16 mouse cellular contexts compared by ENCODE assay signal in genomic region chrX:164113744-164114143, GRCm38 (mm10). TPM values are rescaled to one million over a fixed set of nuclear protein-coding genes. Genes with fewer than 3 reads are reported as not detected.
"Had no signal": no experiment of that assay in that cellular context is flagged by ENCODE, and none has a peak within 500 bp of the region (broad histone marks: within the 10 kb centered on the region; RNA-seq: fewer than 3 reads in every experiment).

No protein-coding gene starts in this region.

- H3K9me3 ChIP-seq: midbrain, embryonic 10.5 days; midbrain, embryonic 12.5 days; neural tube, embryonic 12.5 days had no signal

- H3K4me1 ChIP-seq: midbrain, embryonic 10.5 days; midbrain, embryonic 12.5 days; neural tube, embryonic 12.5 days had no signal

- H3K27me3 ChIP-seq: neural tube, embryonic 12.5 days had no signal

- H3K4me2 ChIP-seq: lung, embryonic 14.5 days; midbrain, embryonic 12.5 days; neural tube, embryonic 12.5 days had no signal

- H3K27ac ChIP-seq: liver, embryonic 14.5 days; midbrain, embryonic 10.5 days; midbrain, embryonic 12.5 days; neural tube, embryonic 12.5 days had no signal

- H3K9ac ChIP-seq: liver, embryonic 14.5 days; lung, embryonic 14.5 days; midbrain, embryonic 12.5 days; neural tube, embryonic 12.5 days had no signal

- DNase-seq: lung, adult 18-20 months; lung, embryonic 14.5 days; lung, postnatal 10 days; lung, postnatal 4 days; midbrain, embryonic 14.5 days; right cerebral cortex, postnatal 25 days; right cerebral cortex, postnatal 4 days; thymus, adult 18-20 months; thymus, postnatal 14 days; thymus, postnatal 36 days had no signal

- H3K4me3 ChIP-seq: midbrain, embryonic 10.5 days; midbrain, embryonic 12.5 days; neural tube, embryonic 12.5 days had no signal

- H3K36me3 ChIP-seq: midbrain, embryonic 10.5 days; midbrain, embryonic 12.5 days; neural tube, embryonic 12.5 days had no signal

RNA-seq across cellular contexts. Expression of gene Cltrn, which starts 25.1 kb away (rescaled TPM):
- polyA plus RNA-seq: midbrain, embryonic 12.5 days; midbrain, embryonic 14.5 days; neural tube, embryonic 14.5 days; spleen, adult 2 months had no signal

RNA-seq across cellular contexts. Expression of gene Ace2, which starts 25.4 kb away (rescaled TPM):
- polyA plus RNA-seq: midbrain, embryonic 12.5 days; neural tube, embryonic 12.5 days; spleen, adult 2 months had no signal
